Mouse (Mus musculus): ENCODE data around the gene Abca2. TPM values are rescaled to one million over a fixed set of nuclear protein-coding genes. Genes with fewer than 3 reads are reported as not detected.

Abca2 gene
- polyA plus RNA-seq, 1 experiment from 2014 or later, result 10.0 TPM

- no peak for ATAC-seq (ENCODE audit: low FRiP score)
- H3K9me3 ChIP-seq, result no peaks in the 10 kb centered on the region
- peaks cover 23% of the 10 kb centered on the region for H3K36me3 ChIP-seq
- H3K27me3 ChIP-seq, result no peaks in the 10 kb centered on the region
- H3K9ac ChIP-seq, result no peak within 1 kb of the TSS
- no peak within 1 kb of the TSS for H3K4me3 ChIP-seq
- 66% methylated on average over 14 of the region's 14 CpGs for WGBS
- no peak within 1 kb of the TSS for H3K4me2 ChIP-seq
- H3K27ac ChIP-seq, result 0 out of 2 replicates have a peak within 1 kb of the TSS, but pooled peaks have one; percentile 8
- peaks cover 22% of the 10 kb centered on the region for H3K4me1 ChIP-seq (replicated peaks)
Observed at GRCm38 (mm10) chr2:25456205-25456953, 27.9 kb downstream of the Abca2 start, which contains the start of gene Clic3. Gene Clic3 (plus strand): TSS chr2:25456838.

- no peaks in the 10 kb centered on the region for H3K27me3 ChIP-seq
- no peaks in the 10 kb centered on the region for H3K9me3 ChIP-seq
- no peak overlapping the region for H3K4me2 ChIP-seq
- H3K36me3 ChIP-seq, result peaks cover 23% of the 10 kb centered on the region
- peaks cover 27% of the 10 kb centered on the region for H3K4me1 ChIP-seq (replicated peaks)
- no peak overlapping the region for H3K4me3 ChIP-seq
- no peak overlapping the region for H3K9ac ChIP-seq
- WGBS, result 88% methylated on average over 9 of the region's 9 CpGs
- H3K27ac ChIP-seq, result no peak overlapping the region
- no peak for ATAC-seq (ENCODE audit: low FRiP score)
Observed at GRCm38 (mm10) chr2:25457022-25457896, 28.8 kb downstream of the Abca2 start.

- peak overlapping the region; percentile 83; the same call in 1 of the 2 replicates for H3K9ac ChIP-seq
- 74% methylated on average over 5 of the region's 5 CpGs for WGBS
- peak overlapping the region; percentile 94 for H3K4me2 ChIP-seq
- H3K36me3 ChIP-seq, result peaks cover 23% of the 10 kb centered on the region
- no peak for ATAC-seq (ENCODE audit: low FRiP score)
- no peaks in the 10 kb centered on the region for H3K9me3 ChIP-seq
- H3K27me3 ChIP-seq, result no peaks in the 10 kb centered on the region
- H3K4me3 ChIP-seq, result peak overlapping the region; percentile 59; the same call in 1 of the 2 replicates
- H3K4me1 ChIP-seq (replicated peaks), result peaks cover 27% of the 10 kb centered on the region
- H3K27ac ChIP-seq, result no peak overlapping the region
Observed at GRCm38 (mm10) chr2:25458911-25459310, 30.4 kb downstream of the Abca2 start.

- peak overlapping the region; percentile 83 for H3K9ac ChIP-seq
- ATAC-seq (ENCODE audit: low FRiP score), result peak; percentile 40
- no peaks in the 10 kb centered on the region for H3K27me3 ChIP-seq
- H3K4me2 ChIP-seq, result peak overlapping the region; percentile 94
- H3K4me3 ChIP-seq, result peak overlapping the region; percentile 59
- peak overlapping the region; percentile 91 for H3K27ac ChIP-seq
- H3K4me1 ChIP-seq (replicated peaks), result peaks cover 27% of the 10 kb centered on the region
- H3K36me3 ChIP-seq, result peaks cover 23% of the 10 kb centered on the region
- WGBS, result 39% methylated on average over 5 of the region's 5 CpGs
- H3K9me3 ChIP-seq, result no peaks in the 10 kb centered on the region
Observed at GRCm38 (mm10) chr2:25460135-25460534, 31.6 kb downstream of the Abca2 start.

GRCm38 (mm10) chr2:25460551-25461309 is 32.2 kb downstream of the Abca2 start, which contains the start of gene Paxx:
Gene Paxx (minus strand): TSS chr2:25461094.
- H3K27me3 ChIP-seq, result no peaks in the 10 kb centered on the region
- peak within 1 kb of the TSS; percentile 59 for H3K4me3 ChIP-seq
- peak within 1 kb of the TSS; percentile 94 for H3K4me2 ChIP-seq
- H3K36me3 ChIP-seq, result peaks cover 23% of the 10 kb centered on the region
- H3K9ac ChIP-seq, result peak within 1 kb of the TSS; percentile 83
- peaks cover 27% of the 10 kb centered on the region for H3K4me1 ChIP-seq (replicated peaks)
- under 1% methylated on average over 48 of the region's 48 CpGs for WGBS
- peak; percentile 89 for ATAC-seq (ENCODE audit: low FRiP score)
- peak within 1 kb of the TSS; percentile 91 for H3K27ac ChIP-seq
- H3K9me3 ChIP-seq, result no peaks in the 10 kb centered on the region

- WGBS, result 27% methylated on average over 3 of the region's 3 CpGs
- H3K9ac ChIP-seq, result peak overlapping the region; percentile 68
- H3K27me3 ChIP-seq, result no peaks in the 10 kb centered on the region
- H3K4me3 ChIP-seq, result peak overlapping the region; percentile 59
- peaks cover 23% of the 10 kb centered on the region for H3K36me3 ChIP-seq
- peaks cover 30% of the 10 kb centered on the region for H3K4me1 ChIP-seq (replicated peaks)
- 0 out of 2 replicates have a peak, but pooled peaks have one; percentile 8 for ATAC-seq (ENCODE audit: low FRiP score)
- H3K9me3 ChIP-seq, result no peaks in the 10 kb centered on the region
- peak overlapping the region; percentile 91 for H3K27ac ChIP-seq
- peak overlapping the region; percentile 94 for H3K4me2 ChIP-seq
Observed at GRCm38 (mm10) chr2:25461407-25461806, 32.9 kb downstream of the Abca2 start.

- H3K36me3 ChIP-seq, result peaks cover 9% of the 10 kb centered on the region
- no peak overlapping the region for H3K9ac ChIP-seq
- no peak overlapping the region for H3K4me3 ChIP-seq
- ATAC-seq (ENCODE audit: low FRiP score), result no peak
- peaks cover 35% of the 10 kb centered on the region for H3K4me1 ChIP-seq (replicated peaks)
- H3K27ac ChIP-seq, result no peak overlapping the region
- no peaks in the 10 kb centered on the region for H3K27me3 ChIP-seq
- WGBS, result 86% methylated on average over 3 of the region's 3 CpGs
- H3K4me2 ChIP-seq, result no peak overlapping the region
- H3K9me3 ChIP-seq, result no peaks in the 10 kb centered on the region
Observed at GRCm38 (mm10) chr2:25463630-25464029, 35.1 kb downstream of the Abca2 start.

- H3K4me3 ChIP-seq, result no peak overlapping the region
- ATAC-seq (ENCODE audit: low FRiP score), result no peak
- H3K36me3 ChIP-seq, result no peaks in the 10 kb centered on the region
- peaks cover 35% of the 10 kb centered on the region for H3K4me1 ChIP-seq (replicated peaks)
- H3K9me3 ChIP-seq, result no peaks in the 10 kb centered on the region
- H3K27me3 ChIP-seq, result no peaks in the 10 kb centered on the region
- 89% methylated on average over 2 of the region's 2 CpGs for WGBS
- H3K4me2 ChIP-seq, result no peak overlapping the region
- no peak overlapping the region for H3K9ac ChIP-seq
- H3K27ac ChIP-seq, result no peak overlapping the region
Observed at GRCm38 (mm10) chr2:25465256-25465655, 36.8 kb downstream of the Abca2 start.

GRCm38 (mm10) chr2:25465816-25466635 is 37.5 kb downstream of the Abca2 start:
- Histone ChIP-seq H3K4me1 (replicated peaks) (peaks cover 35% of the 10 kb centered on the region), H3K27ac (no peak overlapping the region), H3K9me3 (no peaks in the 10 kb centered on the region), H3K27me3 (no peaks in the 10 kb centered on the region), H3K4me2 (no peak overlapping the region), H3K4me3 (no peak overlapping the region), H3K36me3 (no peaks in the 10 kb centered on the region), H3K9ac (peak overlapping the region; percentile 29; the same call in 1 of the 2 replicates)
- 59% methylated on average over 10 of the region's 10 CpGs for WGBS
- ATAC-seq (ENCODE audit: low FRiP score), result no peak

GRCm38 (mm10) chr2:25467606-25468303 is 39.3 kb downstream of the Abca2 start:
- no peak for ATAC-seq (ENCODE audit: low FRiP score)
- Histone ChIP-seq H3K9me3 (no peaks in the 10 kb centered on the region), H3K27me3 (no peaks in the 10 kb centered on the region), H3K4me3 (no peak overlapping the region), H3K4me2 (no peak overlapping the region), H3K27ac (no peak overlapping the region), H3K36me3 (no peaks in the 10 kb centered on the region), H3K9ac (no peak overlapping the region), H3K4me1 (replicated peaks) (peaks cover 27% of the 10 kb centered on the region)
- 78% methylated on average over 14 of the region's 14 CpGs for WGBS

All from hindbrain, embryonic 13.5 days (tissue).